Mouse (Mus musculus): ENCODE data around the gene Tlr13. TPM values are rescaled to one million over a fixed set of nuclear protein-coding genes. Genes with fewer than 3 reads are reported as not detected.

The Tlr13 gene
- polyA plus RNA-seq (2011; ENCODE audit: insufficient read depth, insufficient read length, low replicate concordance, missing spikeins) = 1.9 and 7.3 TPM in 2 replicates

DNA sequence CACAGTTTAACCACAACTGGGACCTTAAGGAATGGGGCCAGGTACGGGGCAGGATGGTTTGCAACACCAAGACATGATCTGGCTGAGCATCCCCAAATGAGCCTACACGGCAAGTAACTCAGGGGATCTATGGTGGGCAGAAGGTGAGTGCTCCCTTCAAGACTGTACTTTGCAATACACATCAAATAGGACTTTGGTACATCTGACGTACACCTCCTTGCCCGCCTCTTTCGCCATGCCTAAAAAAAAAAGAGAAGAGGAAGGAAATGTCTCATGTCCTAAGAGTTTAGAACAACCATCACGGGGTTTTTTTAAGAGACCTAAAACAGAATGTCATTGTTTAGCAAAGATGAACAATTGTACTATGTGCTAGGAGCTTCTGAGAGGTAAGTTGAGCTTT lies at the start of gene Tlr13:
Gene Tlr13 (plus strand): TSS at position 269 of the 400 bp plus-strand sequence.
- Histone ChIP-seq H3K4me1 (ENCODE audit: control insufficient read depth, insufficient read depth, low read length) (no peaks in the 10 kb centered on the region; the same call in 1 of the 2 replicates), H3K4me3 (replicated peaks; ENCODE audit: control insufficient read depth, low read depth, low read length) (peak within 1 kb of the TSS; percentile 18), H3K27ac (ENCODE audit: control insufficient read depth, insufficient read depth, low read depth, low read length, poor library complexity) (peak within 1 kb of the TSS; percentile 84)
- TF ChIP-seq CTCF (IDR thresholded peaks at IDR 0.05; ENCODE audit: control insufficient read depth, insufficient read depth, low read length) = no peak
- no peak for TF ChIP-seq POLR2A (IDR thresholded peaks at IDR 0.05; ENCODE audit: borderline replicate concordance, control insufficient read depth, low read depth, low read length)
- 40% methylated on average over 6 of the region's 6 CpGs for WGBS

DNA sequence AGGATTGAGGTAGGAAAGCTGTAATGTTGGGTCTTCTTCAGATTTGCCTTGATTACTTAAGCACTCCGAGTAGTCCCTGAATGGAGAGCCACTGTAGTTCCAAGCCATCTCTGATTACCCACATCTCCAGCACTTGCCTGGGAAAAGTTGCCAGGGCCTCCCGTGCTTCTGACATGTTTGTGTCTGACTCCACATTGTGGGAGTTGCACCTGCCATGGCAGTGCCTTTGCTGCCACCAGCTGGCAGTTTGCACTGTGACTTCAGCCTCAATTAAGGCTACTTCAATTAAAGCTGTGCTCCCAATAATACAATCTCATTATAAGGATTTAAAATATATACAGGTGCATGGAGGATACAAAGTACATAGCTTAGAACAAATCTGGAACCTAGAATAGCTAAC lies 37.5 kb upstream of the Tlr13 start:
- no peak overlapping the region for H3K27ac ChIP-seq (ENCODE audit: control insufficient read depth, insufficient read depth, low read depth, low read length, poor library complexity)
- no peaks in the 10 kb centered on the region for H3K4me1 ChIP-seq (ENCODE audit: control insufficient read depth, insufficient read depth, low read length)
- TF ChIP-seq POLR2A (IDR thresholded peaks at IDR 0.05; ENCODE audit: borderline replicate concordance, control insufficient read depth, low read depth, low read length) (no peak), CTCF (IDR thresholded peaks at IDR 0.05; ENCODE audit: control insufficient read depth, insufficient read depth, low read length) (peak; percentile 37; the same call in 1 of the 2 replicates)
- no peak overlapping the region for H3K4me3 ChIP-seq (replicated peaks; ENCODE audit: control insufficient read depth, low read depth, low read length)
- 61% methylated on average over 2 of the region's 2 CpGs for WGBS

DNA sequence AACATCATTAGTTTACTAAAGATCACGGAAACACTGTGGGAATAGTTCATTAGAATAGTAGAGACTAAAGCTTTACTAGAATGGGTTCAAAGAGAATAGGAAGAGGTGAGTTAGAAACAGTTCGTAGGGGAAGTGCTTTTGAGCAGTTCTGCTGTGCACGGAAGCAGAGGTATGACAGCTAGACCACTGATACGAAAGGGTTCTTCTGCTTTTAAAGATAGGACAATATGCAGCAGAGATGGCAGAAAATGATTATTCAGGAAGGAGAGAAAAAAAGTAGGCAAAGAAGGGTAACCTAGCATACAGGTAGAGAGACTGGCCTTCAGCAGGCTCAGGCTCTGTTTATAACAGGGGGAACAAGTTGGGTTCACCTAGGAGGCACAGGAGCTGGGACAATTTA lies 29.1 kb upstream of the Tlr13 start:
- H3K4me1 ChIP-seq (ENCODE audit: control insufficient read depth, insufficient read depth, low read length) = no peaks in the 10 kb centered on the region
- 43% methylated on average over 4 of the region's 4 CpGs for WGBS
- H3K27ac ChIP-seq (ENCODE audit: control insufficient read depth, insufficient read depth, low read depth, low read length, poor library complexity) = no peak overlapping the region
- no peak overlapping the region for H3K4me3 ChIP-seq (replicated peaks; ENCODE audit: control insufficient read depth, low read depth, low read length)
- TF ChIP-seq POLR2A (IDR thresholded peaks at IDR 0.05; ENCODE audit: borderline replicate concordance, control insufficient read depth, low read depth, low read length) (no peak), CTCF (IDR thresholded peaks at IDR 0.05; ENCODE audit: control insufficient read depth, insufficient read depth, low read length) (no peak)

DNA sequence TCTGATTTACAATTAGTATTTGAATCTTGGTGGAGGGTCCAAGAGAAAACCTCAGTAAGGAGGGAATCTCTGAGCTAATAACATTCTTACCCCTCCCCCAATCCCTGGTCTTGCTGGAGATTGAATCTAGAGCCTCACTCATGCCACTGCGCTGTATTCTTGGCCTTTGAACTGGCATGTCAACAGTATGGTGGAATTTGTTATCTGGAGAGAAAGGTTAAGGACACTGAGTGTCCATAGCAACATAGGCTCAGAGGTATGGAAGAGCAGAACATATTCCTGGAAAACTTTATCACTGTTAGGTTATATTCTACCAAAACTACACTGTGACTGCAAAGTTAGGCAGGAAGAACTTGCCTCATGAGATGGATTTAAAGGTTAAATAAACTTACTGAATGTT lies 28.3 kb upstream of the Tlr13 start:
- WGBS = 94% methylated on average over 1 of the region's 1 CpGs
- TF ChIP-seq POLR2A (IDR thresholded peaks at IDR 0.05; ENCODE audit: borderline replicate concordance, control insufficient read depth, low read depth, low read length) = no peak
- Histone ChIP-seq H3K4me1 (ENCODE audit: control insufficient read depth, insufficient read depth, low read length) (no peaks in the 10 kb centered on the region), H3K27ac (ENCODE audit: control insufficient read depth, insufficient read depth, low read depth, low read length, poor library complexity) (no peak overlapping the region), H3K4me3 (replicated peaks; ENCODE audit: control insufficient read depth, low read depth, low read length) (no peak overlapping the region)

DNA sequence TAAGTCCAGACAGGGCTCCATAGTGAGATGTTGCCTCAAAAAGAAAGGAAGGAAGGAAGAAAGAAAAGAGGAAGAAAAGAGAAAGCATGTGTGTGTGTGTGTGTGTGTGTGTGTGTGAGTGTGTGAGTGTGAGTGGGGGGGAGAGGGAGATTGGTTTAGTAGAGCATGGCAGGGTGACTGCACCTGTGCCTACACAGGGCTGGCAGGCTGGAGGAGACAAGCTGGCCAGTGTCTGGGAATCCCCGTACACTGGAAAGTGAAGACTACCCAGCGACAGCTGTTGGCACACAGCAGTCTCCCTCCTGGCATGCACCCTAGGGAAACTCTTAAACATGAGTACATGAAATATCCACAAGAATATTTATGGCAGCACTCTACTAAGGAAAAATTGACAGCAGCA lies 20.2 kb upstream of the Tlr13 start:
- WGBS = 74% methylated on average over 2 of the region's 2 CpGs
- Histone ChIP-seq H3K27ac (ENCODE audit: control insufficient read depth, insufficient read depth, low read depth, low read length, poor library complexity) (no peak overlapping the region), H3K4me1 (ENCODE audit: control insufficient read depth, insufficient read depth, low read length) (no peaks in the 10 kb centered on the region), H3K4me3 (replicated peaks; ENCODE audit: control insufficient read depth, low read depth, low read length) (no peak overlapping the region)
- TF ChIP-seq CTCF (IDR thresholded peaks at IDR 0.05; ENCODE audit: control insufficient read depth, insufficient read depth, low read length) (no peak), POLR2A (IDR thresholded peaks at IDR 0.05; ENCODE audit: borderline replicate concordance, control insufficient read depth, low read depth, low read length) (no peak)

DNA sequence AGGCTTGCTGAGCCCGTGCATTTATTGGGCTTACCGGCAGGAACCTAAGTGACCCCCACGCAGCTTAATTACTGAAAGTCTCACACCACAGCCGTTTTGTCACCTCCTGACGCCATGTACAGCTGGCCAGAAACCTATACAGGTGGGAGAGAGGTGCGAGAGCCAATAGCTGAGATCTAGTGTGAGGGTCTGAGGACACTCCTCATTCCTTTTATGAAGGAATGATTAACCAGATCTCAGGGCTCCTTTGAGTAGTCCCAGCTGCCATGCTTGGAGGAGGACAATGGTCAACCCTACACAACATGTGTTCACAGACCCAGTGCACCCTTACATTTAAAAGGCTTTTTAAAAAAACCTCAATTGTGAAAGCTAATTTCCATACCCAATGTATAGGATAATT lies 14.7 kb upstream of the Tlr13 start:
- Histone ChIP-seq H3K4me1 (ENCODE audit: control insufficient read depth, insufficient read depth, low read length) (no peaks in the 10 kb centered on the region; the same call in 1 of the 2 replicates), H3K27ac (ENCODE audit: control insufficient read depth, insufficient read depth, low read depth, low read length, poor library complexity) (no peak overlapping the region), H3K4me3 (replicated peaks; ENCODE audit: control insufficient read depth, low read depth, low read length) (no peak overlapping the region)
- TF ChIP-seq POLR2A (IDR thresholded peaks at IDR 0.05; ENCODE audit: borderline replicate concordance, control insufficient read depth, low read depth, low read length) = no peak
- no peak for TF ChIP-seq CTCF (IDR thresholded peaks at IDR 0.05; ENCODE audit: control insufficient read depth, insufficient read depth, low read length)
- 92% methylated on average over 6 of the region's 6 CpGs for WGBS

DNA sequence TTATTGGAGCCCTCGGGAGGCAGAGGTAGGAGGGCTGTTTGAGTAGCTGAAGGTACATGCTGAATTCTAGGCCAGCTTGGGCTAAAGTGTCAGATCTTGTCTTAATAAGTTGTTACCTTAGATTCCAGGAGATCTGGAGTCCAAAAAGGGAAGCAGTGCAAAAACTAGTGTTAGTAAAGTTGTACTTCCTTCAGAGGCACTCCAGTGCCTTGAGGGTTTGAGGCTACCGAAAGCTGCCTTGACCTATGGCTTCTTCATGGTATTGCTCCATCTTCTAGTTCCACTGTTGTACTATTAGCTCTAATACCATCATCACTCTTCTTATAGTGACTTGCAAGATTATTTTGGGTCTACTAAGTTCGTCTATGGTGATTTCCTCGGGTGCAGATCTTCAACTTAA lies 13.1 kb upstream of the Tlr13 start:
- 72% methylated on average over 4 of the region's 4 CpGs for WGBS
- H3K4me1 ChIP-seq (ENCODE audit: control insufficient read depth, insufficient read depth, low read length) = no peaks in the 10 kb centered on the region; the same call in 1 of the 2 replicates

DNA sequence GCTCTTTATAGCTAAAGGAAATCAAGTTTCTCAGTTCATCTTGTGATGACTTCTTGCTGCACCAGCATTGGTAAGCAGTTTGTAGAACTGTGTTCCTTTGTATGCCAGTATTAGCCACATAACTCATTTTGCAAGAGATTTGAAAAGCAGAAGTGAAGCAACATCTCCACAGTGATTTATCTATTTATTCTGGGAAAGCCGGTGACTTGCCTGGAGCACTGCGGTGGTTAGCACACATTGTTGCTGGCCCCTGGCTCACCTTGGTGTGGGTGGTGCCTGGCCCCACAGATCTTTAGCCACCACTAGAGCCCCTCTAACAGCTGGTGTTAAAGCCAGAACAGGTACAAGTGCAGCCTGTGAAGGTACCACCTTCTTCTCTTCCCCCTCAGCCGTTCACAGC lies 8.1 kb upstream of the Tlr13 start:
- Histone ChIP-seq H3K4me1 (ENCODE audit: control insufficient read depth, insufficient read depth, low read length) (peaks cover 6% of the 10 kb centered on the region), H3K4me3 (replicated peaks; ENCODE audit: control insufficient read depth, low read depth, low read length) (peak overlapping the region; percentile 2), H3K27ac (ENCODE audit: control insufficient read depth, insufficient read depth, low read depth, low read length, poor library complexity) (peak overlapping the region; percentile 82)
- 19% methylated on average over 3 of the region's 3 CpGs for WGBS
- TF ChIP-seq POLR2A (IDR thresholded peaks at IDR 0.05; ENCODE audit: borderline replicate concordance, control insufficient read depth, low read depth, low read length) (no peak), CTCF (IDR thresholded peaks at IDR 0.05; ENCODE audit: control insufficient read depth, insufficient read depth, low read length) (no peak)

More for the DNA sequence above, 13.1 kb upstream of the Tlr13 start:
- no peak overlapping the region for H3K27ac ChIP-seq (ENCODE audit: control insufficient read depth, insufficient read depth, low read depth, low read length, poor library complexity)
- H3K4me3 ChIP-seq (replicated peaks; ENCODE audit: control insufficient read depth, low read depth, low read length) = no peak overlapping the region
- TF ChIP-seq CTCF (IDR thresholded peaks at IDR 0.05; ENCODE audit: control insufficient read depth, insufficient read depth, low read length) = no peak

DNA sequence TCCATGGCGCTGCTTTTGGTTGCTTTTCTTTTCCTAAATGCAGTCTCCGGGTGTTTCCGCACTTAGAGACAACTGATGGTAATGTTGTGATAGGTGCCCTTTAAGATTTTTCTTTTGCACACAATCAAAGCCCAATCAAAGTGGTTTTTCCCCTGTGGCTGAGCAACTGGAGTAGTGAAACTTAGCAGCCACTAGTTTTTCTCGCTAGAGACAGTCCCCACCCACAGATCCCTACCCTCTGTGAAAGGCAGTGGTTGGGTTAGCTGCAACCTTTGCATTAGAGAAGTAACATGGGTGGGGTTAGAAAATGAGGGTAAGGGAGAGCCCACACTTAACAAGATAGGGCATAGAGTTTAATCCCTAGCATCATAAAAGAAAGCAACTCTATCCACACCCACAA lies 7.5 kb upstream of the Tlr13 start:
- Histone ChIP-seq H3K27ac (ENCODE audit: control insufficient read depth, insufficient read depth, low read depth, low read length, poor library complexity) (no peak overlapping the region; the same call in 1 of the 2 replicates), H3K4me1 (ENCODE audit: control insufficient read depth, insufficient read depth, low read length) (peaks cover 6% of the 10 kb centered on the region), H3K4me3 (replicated peaks; ENCODE audit: control insufficient read depth, low read depth, low read length) (no peak overlapping the region)
- no peak for TF ChIP-seq CTCF (IDR thresholded peaks at IDR 0.05; ENCODE audit: control insufficient read depth, insufficient read depth, low read length)
- TF ChIP-seq POLR2A (IDR thresholded peaks at IDR 0.05; ENCODE audit: borderline replicate concordance, control insufficient read depth, low read depth, low read length) = no peak
- WGBS = 61% methylated on average over 4 of the region's 4 CpGs
